Mouse (Mus musculus): ENCODE measurements around the gene Lyl1. TPM values are rescaled to one million over a fixed set of nuclear protein-coding genes. Genes with fewer than 3 reads are reported as not detected.
"Not testable (repeated sequence)": the region's sequence is repeated elsewhere in the genome, so short reads cannot be mapped to it uniquely, and the experiment has no call there.

Lyl1 gene
- polyA plus RNA-seq, 1 experiment from 2014 or later = 5.8 TPM

- H3K4me3 ChIP-seq (replicated peaks); H3K9me3 ChIP-seq (replicated peaks); H3K27ac ChIP-seq (replicated peaks); ATAC-seq (ENCODE audit: insufficient number of reproducible peaks, low FRiP score, low TSS enrichment, low read depth); H3K27me3 ChIP-seq; H3K9ac ChIP-seq; H3K4me2 ChIP-seq (replicated peaks): not testable (repeated sequence)
- 89% methylated on average over 5 of the region's 5 CpGs for WGBS
- Histone ChIP-seq H3K36me3 (peaks cover 57% of the 10 kb centered on the region), H3K4me1 (peaks cover 14% of the 10 kb centered on the region; the same call in 1 of the 2 replicates)
Measured at GRCm38 (mm10) chr8:84670295-84671006, 30.8 kb upstream of the Lyl1 start.

- ATAC-seq (ENCODE audit: insufficient number of reproducible peaks, low FRiP score, low TSS enrichment, low read depth) = no peak
- 95% methylated on average over 5 of the region's 5 CpGs for WGBS
- H3K9ac ChIP-seq = no peak overlapping the region
- peaks cover 16% of the 10 kb centered on the region for H3K4me1 ChIP-seq
- H3K36me3 ChIP-seq = peaks cover 58% of the 10 kb centered on the region
- H3K27me3 ChIP-seq = no peaks in the 10 kb centered on the region
- no peak overlapping the region for H3K27ac ChIP-seq (replicated peaks)
- H3K4me3 ChIP-seq (replicated peaks) = no peak overlapping the region
- no peaks in the 10 kb centered on the region for H3K9me3 ChIP-seq (replicated peaks)
- no peak overlapping the region for H3K4me2 ChIP-seq (replicated peaks)
Measured at GRCm38 (mm10) chr8:84677305-84677704, 24.0 kb upstream of the Lyl1 start.

DNA sequence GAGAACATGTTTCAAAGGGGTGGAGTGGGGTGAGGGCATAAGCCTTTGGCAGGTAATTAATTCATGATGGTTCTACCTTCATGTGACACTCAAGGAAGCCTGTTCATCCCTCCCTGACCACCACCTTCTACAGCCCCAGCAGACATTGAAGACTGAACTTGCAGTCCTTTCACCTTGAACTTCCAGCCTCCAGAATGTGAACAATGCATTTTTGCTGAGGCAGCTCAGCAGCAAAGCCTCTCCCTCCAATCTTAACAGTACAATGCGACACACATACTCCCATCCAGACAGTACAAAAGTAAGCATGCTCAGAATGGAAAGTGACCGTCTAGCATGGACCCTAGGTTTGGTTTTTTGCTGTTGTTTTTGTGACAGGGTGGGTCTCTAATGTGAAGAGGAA lies 19.8 kb upstream of the Lyl1 start:
- Histone ChIP-seq H3K27me3 (no peaks in the 10 kb centered on the region), H3K9ac (no peak overlapping the region), H3K36me3 (peaks cover 28% of the 10 kb centered on the region), H3K4me1 (peaks cover 39% of the 10 kb centered on the region), H3K4me2 (replicated peaks) (no peak overlapping the region), H3K27ac (replicated peaks) (no peak overlapping the region), H3K4me3 (replicated peaks) (no peak overlapping the region), H3K9me3 (replicated peaks) (no peaks in the 10 kb centered on the region)
- 95% methylated on average over 2 of the region's 2 CpGs for WGBS
- no peak for ATAC-seq (ENCODE audit: insufficient number of reproducible peaks, low FRiP score, low TSS enrichment, low read depth)

DNA sequence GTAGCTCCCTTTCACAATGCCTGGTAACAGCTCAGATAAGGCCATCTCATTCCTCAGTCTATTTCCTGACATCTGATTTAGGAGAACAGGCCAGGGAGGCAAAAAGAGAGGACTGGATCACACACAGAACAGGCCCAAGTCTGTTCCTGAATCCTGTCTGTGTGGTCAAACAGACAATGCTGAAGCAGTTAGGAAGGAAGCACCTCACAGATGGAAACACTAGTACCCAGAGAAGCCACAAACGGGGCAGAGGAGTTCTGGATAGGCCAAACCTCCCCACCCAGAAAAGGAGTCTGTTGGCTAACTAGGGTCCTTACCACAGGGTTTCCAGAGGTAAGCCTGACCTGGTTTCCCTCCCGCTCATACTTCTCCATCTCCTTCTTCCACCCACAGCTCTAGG lies 19.0 kb upstream of the Lyl1 start:
- Histone ChIP-seq H3K4me1 (peaks cover 42% of the 10 kb centered on the region), H3K9ac (no peak overlapping the region), H3K36me3 (peaks cover 23% of the 10 kb centered on the region), H3K27ac (replicated peaks) (no peak overlapping the region), H3K4me2 (replicated peaks) (no peak overlapping the region), H3K27me3 (no peaks in the 10 kb centered on the region), H3K9me3 (replicated peaks) (no peaks in the 10 kb centered on the region), H3K4me3 (replicated peaks) (no peak overlapping the region)
- WGBS = 77% methylated on average over 2 of the region's 2 CpGs
- no peak for ATAC-seq (ENCODE audit: insufficient number of reproducible peaks, low FRiP score, low TSS enrichment, low read depth)

- H3K27me3 ChIP-seq = no peaks in the 10 kb centered on the region
- H3K4me1 ChIP-seq = peaks cover 53% of the 10 kb centered on the region
- ATAC-seq (ENCODE audit: insufficient number of reproducible peaks, low FRiP score, low TSS enrichment, low read depth) = no peak
- H3K27ac ChIP-seq (replicated peaks) = no peak overlapping the region
- H3K4me3 ChIP-seq (replicated peaks) = no peak overlapping the region
- 55% methylated on average over 3 of the region's 3 CpGs for WGBS
- H3K9me3 ChIP-seq (replicated peaks) = no peaks in the 10 kb centered on the region
- H3K36me3 ChIP-seq = peaks cover 20% of the 10 kb centered on the region
- H3K4me2 ChIP-seq (replicated peaks) = no peak overlapping the region
- no peak overlapping the region for H3K9ac ChIP-seq
Measured at GRCm38 (mm10) chr8:84684537-84684936, 16.7 kb upstream of the Lyl1 start.

- H3K36me3 ChIP-seq = peaks cover 20% of the 10 kb centered on the region; the same call in 1 of the 2 replicates
- ATAC-seq (ENCODE audit: insufficient number of reproducible peaks, low FRiP score, low TSS enrichment, low read depth) = peak; percentile 11; the same call in 1 of the 2 replicates
- peak within 1 kb of the TSS; percentile 80 for H3K4me2 ChIP-seq (replicated peaks)
- H3K4me3 ChIP-seq (replicated peaks) = peak within 1 kb of the TSS; percentile 99
- H3K9me3 ChIP-seq (replicated peaks) = no peaks in the 10 kb centered on the region
- WGBS = 10% methylated on average over 20 of the region's 20 CpGs
- peak within 1 kb of the TSS; percentile 93 for H3K27ac ChIP-seq (replicated peaks)
- H3K9ac ChIP-seq = peak within 1 kb of the TSS; percentile 97
- peaks cover 59% of the 10 kb centered on the region for H3K4me1 ChIP-seq
- no peaks in the 10 kb centered on the region for H3K27me3 ChIP-seq
Measured at GRCm38 (mm10) chr8:84686191-84687002, 14.9 kb upstream of the Lyl1 start, which contains the start of gene Trmt1. Gene Trmt1, plus strand, starts transcription at chr8:84686307.

GRCm38 (mm10) chr8:84687003-84687704 lies 14.1 kb upstream of the Lyl1 start:
- H3K27ac ChIP-seq (replicated peaks) = peak overlapping the region; percentile 93
- H3K27me3 ChIP-seq = no peaks in the 10 kb centered on the region
- H3K4me3 ChIP-seq (replicated peaks) = peak overlapping the region; percentile 99
- H3K9ac ChIP-seq = peak overlapping the region; percentile 97
- H3K4me1 ChIP-seq = peaks cover 57% of the 10 kb centered on the region
- H3K4me2 ChIP-seq (replicated peaks) = peak overlapping the region; percentile 80
- ATAC-seq (ENCODE audit: insufficient number of reproducible peaks, low FRiP score, low TSS enrichment, low read depth) = peak; percentile 32
- WGBS = 1% methylated on average over 53 of the region's 62 CpGs
- no peaks in the 10 kb centered on the region for H3K9me3 ChIP-seq (replicated peaks)
- peaks cover 23% of the 10 kb centered on the region for H3K36me3 ChIP-seq

GRCm38 (mm10) chr8:84687705-84688100 lies 13.6 kb upstream of the Lyl1 start, which contains the start of gene Nacc1:
Gene Nacc1, minus strand, starts transcription at chr8:84687862.
- ATAC-seq (ENCODE audit: insufficient number of reproducible peaks, low FRiP score, low TSS enrichment, low read depth) = peak; percentile 82
- Histone ChIP-seq H3K9me3 (replicated peaks) (no peaks in the 10 kb centered on the region), H3K4me2 (replicated peaks) (peak within 1 kb of the TSS; percentile 93), H3K27ac (replicated peaks) (peak within 1 kb of the TSS; percentile 93), H3K4me1 (peaks cover 53% of the 10 kb centered on the region), H3K27me3 (no peaks in the 10 kb centered on the region), H3K4me3 (replicated peaks) (peak within 1 kb of the TSS; percentile 99), H3K36me3 (peaks cover 22% of the 10 kb centered on the region), H3K9ac (peak within 1 kb of the TSS; percentile 97)
- under 1% methylated on average over 36 of the region's 37 CpGs for WGBS

DNA sequence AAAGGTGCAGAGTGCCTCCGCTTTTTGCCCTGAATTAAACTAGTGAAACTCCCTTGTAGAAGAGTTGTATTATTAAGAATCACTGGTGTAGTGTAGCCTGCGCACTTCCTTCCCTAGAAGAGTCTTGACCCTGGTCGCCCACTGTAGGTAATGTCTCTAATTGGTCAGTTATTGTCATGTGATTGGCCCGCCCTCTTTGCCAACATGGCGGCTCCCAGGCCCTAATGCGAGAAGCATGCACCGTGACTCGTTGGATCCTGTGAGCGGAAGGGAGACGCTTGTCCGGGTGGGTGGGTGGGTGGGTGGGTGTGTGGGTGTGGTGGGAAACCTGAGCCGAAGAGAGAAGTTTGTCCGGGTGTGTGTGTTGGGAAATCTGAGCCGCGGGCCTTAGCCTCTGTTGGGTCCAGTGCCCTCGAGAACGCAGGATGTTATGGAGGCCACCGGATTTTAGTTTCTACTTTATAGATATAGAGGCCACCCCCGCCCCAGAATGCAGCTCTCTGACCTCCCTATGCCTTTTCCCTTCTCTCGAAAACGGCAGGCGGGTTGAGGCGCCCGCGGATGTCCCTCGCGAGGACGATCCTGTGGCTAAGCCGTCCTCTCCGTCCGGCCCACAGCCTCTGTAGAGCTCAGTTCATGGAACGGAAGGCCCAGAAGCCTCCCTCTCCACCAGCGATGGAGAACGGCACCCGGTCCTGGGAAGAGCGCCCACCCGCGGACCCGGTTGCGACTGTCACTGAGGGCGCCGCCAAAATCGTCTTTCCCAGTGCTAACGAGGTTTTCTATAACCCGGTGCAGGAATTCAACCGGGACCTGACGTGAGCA lies 12.0 kb upstream of the Lyl1 start:
- Histone ChIP-seq H3K27ac (replicated peaks) (peak overlapping the region; percentile 80), H3K9ac (peak overlapping the region; percentile 58), H3K36me3 (peaks cover 30% of the 10 kb centered on the region), H3K4me2 (replicated peaks) (peak overlapping the region; percentile 93), H3K4me3 (replicated peaks) (peak overlapping the region; percentile 87), H3K4me1 (peaks cover 49% of the 10 kb centered on the region), H3K9me3 (replicated peaks) (no peaks in the 10 kb centered on the region), H3K27me3 (no peaks in the 10 kb centered on the region)
- peak; percentile 89 for ATAC-seq (ENCODE audit: insufficient number of reproducible peaks, low FRiP score, low TSS enrichment, low read depth)
- WGBS = under 1% methylated on average over 47 of the region's 47 CpGs

- Histone ChIP-seq H3K4me1 (peaks cover 23% of the 10 kb centered on the region), H3K27ac (replicated peaks) (no peak overlapping the region), H3K4me2 (replicated peaks) (no peak overlapping the region), H3K9ac (no peak overlapping the region), H3K27me3 (no peaks in the 10 kb centered on the region), H3K4me3 (replicated peaks) (no peak overlapping the region), H3K9me3 (replicated peaks) (no peaks in the 10 kb centered on the region), H3K36me3 (peaks cover 65% of the 10 kb centered on the region)
- ATAC-seq (ENCODE audit: insufficient number of reproducible peaks, low FRiP score, low TSS enrichment, low read depth) = no peak
- WGBS = 50% methylated on average over 4 of the region's 4 CpGs
Measured at GRCm38 (mm10) chr8:84693332-84693731, 7.9 kb upstream of the Lyl1 start.

Data from embryonic facial prominence, embryonic 15.5 days (tissue).